ENCODE assay signal across 8 mouse cellular contexts in genomic region chr1:33672514-33672913, GRCm38 (mm10). TPM values are rescaled to one million over a fixed set of nuclear protein-coding genes. Genes with fewer than 3 reads are reported as not detected.
DNase-seq lines count a peak whose midpoint lies in the region; TF ChIP-seq lines count a peak whose summit lies in the region.

No protein-coding gene starts in this region.

- H3K27ac ChIP-seq in testis, adult 2 months (ENCODE audit: control insufficient read depth, insufficient read depth, low read depth, low read length), result no peak overlapping the region
- H3K27ac ChIP-seq in limb, embryonic 10.5 days, result no peak overlapping the region

- no peaks in the 10 kb centered on the region; the same call in none of the 2 replicates for H3K4me1 ChIP-seq in testis, adult 2 months (ENCODE audit: control insufficient read depth, insufficient read depth, low read length)
- H3K4me1 ChIP-seq in limb, embryonic 10.5 days, result peaks cover 14% of the 10 kb centered on the region

- H3K9me3 ChIP-seq in limb, embryonic 10.5 days (replicated peaks), result no peaks in the 10 kb centered on the region

- TF ChIP-seq CTCF in testis, adult 2 months (IDR thresholded peaks at IDR 0.05; ENCODE audit: control insufficient read depth, insufficient read depth, insufficient replicate concordance, low read depth, low read length), result peak; percentile 18; the same call in 1 of the 2 replicates

- no peak for TF ChIP-seq POLR2A in testis, adult 2 months (IDR thresholded peaks at IDR 0.05; ENCODE audit: control insufficient read depth, low read depth, low read length)

- peak; percentile 32 for DNase-seq in gastrocnemius, postnatal 10 days
- no peak for DNase-seq in gastrocnemius, postnatal 36 days
- DNase-seq in testis, postnatal 14 days (ENCODE audit: low spot score), result no peak
- DNase-seq in embryo, embryonic 10 days (ENCODE audit: low spot score), result peak; percentile 48
- DNase-seq in limb, embryonic 10.5 days (ENCODE audit: low spot score), result peak; percentile 44
- DNase-seq in right cerebral cortex, postnatal 10 days (ENCODE audit: low spot score in 2 of 2), result peak; percentile 59 to 70
- DNase-seq in ovary, postnatal 36 days (ENCODE audit: low spot score), result no peak

- intact Hi-C loops in gastrocnemius, postnatal 36 days (cut with DNase I), result loop anchor here (5.0 kb wide), 1 partner anchor 65 kb away; no protein-coding TSS in a partner anchor

- 26% methylated on average over 3 of the region's 3 CpGs for WGBS in limb, embryonic 10.5 days

- no peaks in the 10 kb centered on the region for H3K36me3 ChIP-seq in testis, adult 2 months (ENCODE audit: control insufficient read depth, insufficient read depth, low read length)
- H3K36me3 ChIP-seq in limb, embryonic 10.5 days, result peaks cover 7% of the 10 kb centered on the region

- H3K27me3 ChIP-seq in testis, adult 2 months (ENCODE audit: control insufficient read depth, insufficient read depth, low read length), result no peaks in the 10 kb centered on the region
- H3K27me3 ChIP-seq in limb, embryonic 10.5 days (ENCODE audit: low read depth, poor library complexity, severe bottlenecking), result no peaks in the 10 kb centered on the region

- H3K4me3 ChIP-seq in testis, adult 2 months (ENCODE audit: control insufficient read depth, low read depth, low read length), result no peak overlapping the region
- H3K4me3 ChIP-seq in limb, embryonic 10.5 days, result no peak overlapping the region

RNA-seq across cellular contexts. Expression of gene Prim2, which starts 2.9 kb away (rescaled TPM):
- 1 to 10 TPM; 4.2 to 5.5 TPM for total RNA-seq in gastrocnemius, postnatal 10 days (2021)
- total RNA-seq in gastrocnemius, postnatal 36 days (2021), result 1 to 10 TPM in 1 of 2 experiments, under 1 TPM in 1; 0.87 to 1.1 TPM
- polyA plus RNA-seq in testis, adult 2 months (2012; rRNA removed), result 14.7 and 17.0 TPM in 2 replicates
- 54.5 and 55.2 TPM in 2 replicates for polyA plus RNA-seq in limb, embryonic 10.5 days (2016; fragmentation: Nextera tagmentation; extraction: Ambion mirVana)

RNA-seq across cellular contexts. Expression of gene Rab23, which starts 47.2 kb away (rescaled TPM):
- 10 to 100 TPM in 1 of 2 experiments, 1 to 10 TPM in 1; 8.1 to 14.4 TPM for total RNA-seq in gastrocnemius, postnatal 10 days (2021)
- 1 to 10 TPM; 4.2 to 5.1 TPM for total RNA-seq in gastrocnemius, postnatal 36 days (2021)
- 12.0 and 12.9 TPM in 2 replicates for polyA plus RNA-seq in testis, adult 2 months (2012; rRNA removed)
- 31.8 and 39.1 TPM in 2 replicates for polyA plus RNA-seq in limb, embryonic 10.5 days (2016; fragmentation: Nextera tagmentation; extraction: Ambion mirVana)

Comparison
In these comparisons a context has a peak if more than half of its experiments do, and no peak if none do; other contexts are left out.
1. DNase-seq: peak in gastrocnemius, postnatal 10 days (single experiment), embryo, embryonic 10 days (single experiment), limb, embryonic 10.5 days (single experiment) and right cerebral cortex, postnatal 10 days (2 of 2); none in gastrocnemius, postnatal 36 days (0 of 2), testis, postnatal 14 days (single experiment) and ovary, postnatal 36 days (single experiment).